8 mouse cellular contexts compared by ENCODE assay signal in genomic region chr7:38174321-38175148, GRCm38 (mm10). TPM values are rescaled to one million over a fixed set of nuclear protein-coding genes. Genes with fewer than 3 reads are reported as not detected.
DNase-seq lines count a peak whose midpoint lies in the region; ATAC-seq and TF ChIP-seq lines count a peak whose summit lies in the region.

No protein-coding gene starts in this region.

- H3K36me3 ChIP-seq in ES-Bruce4 (ENCODE audit: control insufficient read depth, insufficient read depth, low read length, poor library complexity, severe bottlenecking): no peaks in the 10 kb centered on the region
- no peaks in the 10 kb centered on the region for H3K36me3 ChIP-seq in forebrain, embryonic 13.5 days (ENCODE audit: poor library complexity, severe bottlenecking)

- peak overlapping the region; percentile 62 for H3K4me2 ChIP-seq in forebrain, embryonic 13.5 days

- no peak for TF ChIP-seq POLR2A in ES-Bruce4 (IDR thresholded peaks at IDR 0.05; ENCODE audit: insufficient read depth, low read length)

- H3K4me3 ChIP-seq in ES-Bruce4 (ENCODE audit: low read depth, low read length): peak overlapping the region; percentile 26
- H3K4me3 ChIP-seq in forebrain, embryonic 13.5 days: peak overlapping the region; percentile 31
- H3K4me3 ChIP-seq in layer of hippocampus, adult 2 months: peak overlapping the region; percentile 51

- peak; percentile 86 for ATAC-seq in forebrain, embryonic 13.5 days

- no peaks in the 10 kb centered on the region for H3K4me1 ChIP-seq in ES-Bruce4 (ENCODE audit: control insufficient read depth, insufficient read depth, low read length)
- H3K4me1 ChIP-seq in forebrain, embryonic 13.5 days: peaks cover 17% of the 10 kb centered on the region

- TF ChIP-seq CTCF in ES-Bruce4 (IDR thresholded peaks at IDR 0.05; ENCODE audit: low read depth, low read length): no peak
- TF ChIP-seq CTCF in layer of hippocampus, adult 2 months (conservative IDR thresholded peaks at IDR 0.05): peak; percentile 45

- peak; percentile 43 to 44 for DNase-seq in cerebellum, postnatal 14 days
- DNase-seq in cerebellum, adult 11 months: no peak
- peak; percentile 66 to 67 for DNase-seq in layer of hippocampus, adult 2 months (ENCODE audit: low spot score in 2 of 2)
- DNase-seq in lung, postnatal 4 days: peak; percentile 13 to 38
- DNase-seq in right cerebral cortex, postnatal 4 days: peak; percentile 50
- DNase-seq in urinary bladder, postnatal 25 days (ENCODE audit: low spot score): no peak

- WGBS in forebrain, embryonic 13.5 days: 8% methylated on average over 31 of the region's 31 CpGs

- peak overlapping the region; percentile 29 for H3K9ac ChIP-seq in ES-Bruce4 (ENCODE audit: low read depth, poor library complexity, severe bottlenecking)
- H3K9ac ChIP-seq in forebrain, embryonic 13.5 days: peak overlapping the region; percentile 68

- H3K9me3 ChIP-seq in ES-Bruce4 (replicated peaks; ENCODE audit: control insufficient read depth, insufficient read depth, low read length, poor library complexity, severe bottlenecking): no peaks in the 10 kb centered on the region
- no peaks in the 10 kb centered on the region for H3K9me3 ChIP-seq in forebrain, embryonic 13.5 days (replicated peaks)

- no peak overlapping the region for H3K27ac ChIP-seq in ES-Bruce4 (ENCODE audit: insufficient read depth, low read length)
- H3K27ac ChIP-seq in forebrain, embryonic 13.5 days: peak overlapping the region; percentile 74
- H3K27ac ChIP-seq in layer of hippocampus, adult 2 months: peak overlapping the region; percentile 81

- no peaks in the 10 kb centered on the region for H3K27me3 ChIP-seq in ES-Bruce4 (ENCODE audit: control insufficient read depth, insufficient read depth, low read length, poor library complexity, severe bottlenecking)
- no peaks in the 10 kb centered on the region for H3K27me3 ChIP-seq in forebrain, embryonic 13.5 days

- TF ChIP-seq EP300 in ES-Bruce4 (IDR thresholded peaks at IDR 0.05; ENCODE audit: insufficient read depth, low read depth, low read length): no peak

RNA-seq across cellular contexts. Expression of gene 1600014C10Rik, which starts 8.5 kb away (rescaled TPM):
- 5.3 and 7.0 TPM in 2 replicates for polyA plus RNA-seq in ES-Bruce4 (2011; ENCODE audit: insufficient read depth, insufficient read length, low read depth, missing spikeins)
- polyA plus RNA-seq in forebrain, embryonic 13.5 days (2015; fragmentation: Nextera tagmentation; extraction: Ambion mirVana): 12.5 and 14.0 TPM in 2 replicates
- 10 to 100 TPM; 24.0 to 29.5 TPM for total RNA-seq in layer of hippocampus, adult 2 months (2021)

RNA-seq across cellular contexts. Expression of gene Plekhf1, which starts 53.3 kb away (rescaled TPM):
- polyA plus RNA-seq in ES-Bruce4 (2011; ENCODE audit: insufficient read depth, insufficient read length, low read depth, missing spikeins): 1.5 and 1.6 TPM in 2 replicates
- polyA plus RNA-seq in forebrain, embryonic 13.5 days (2015; fragmentation: Nextera tagmentation; extraction: Ambion mirVana): 0.67 and 0.71 TPM in 2 replicates
- total RNA-seq in layer of hippocampus, adult 2 months (2021): 1 to 10 TPM; 2.1 to 2.6 TPM

Comparison
In these comparisons a context has a peak if more than half of its experiments do, and no peak if none do; other contexts are left out.
1. DNase-seq: peak in cerebellum, postnatal 14 days (2 of 2), layer of hippocampus, adult 2 months (2 of 2), lung, postnatal 4 days (2 of 2) and right cerebral cortex, postnatal 4 days (single experiment); none in cerebellum, adult 11 months (single experiment) and urinary bladder, postnatal 25 days (single experiment).
2. Peak in every context shown above with its lines, with median percentiles within 50 percentile points of each other: H3K4me3 ChIP-seq.